Mouse (Mus musculus) liver, embryonic 14.5 days (tissue): Measurements from ENCODE around the gene Maob.

Experiments
- CTCF ChIP-seq: IDR thresholded peaks from 2 replicates; pipeline ENCODE4 v1.5.1; 2016; ENCODE audit warnings: antibody characterized with exemption, low read depth, control low read depth
- EP300 ChIP-seq: IDR thresholded peaks from 2 replicates; pipeline ENCODE4 v1.6.1; 2016; ENCODE audit warnings: antibody characterized with exemption, low read depth

DNA sequence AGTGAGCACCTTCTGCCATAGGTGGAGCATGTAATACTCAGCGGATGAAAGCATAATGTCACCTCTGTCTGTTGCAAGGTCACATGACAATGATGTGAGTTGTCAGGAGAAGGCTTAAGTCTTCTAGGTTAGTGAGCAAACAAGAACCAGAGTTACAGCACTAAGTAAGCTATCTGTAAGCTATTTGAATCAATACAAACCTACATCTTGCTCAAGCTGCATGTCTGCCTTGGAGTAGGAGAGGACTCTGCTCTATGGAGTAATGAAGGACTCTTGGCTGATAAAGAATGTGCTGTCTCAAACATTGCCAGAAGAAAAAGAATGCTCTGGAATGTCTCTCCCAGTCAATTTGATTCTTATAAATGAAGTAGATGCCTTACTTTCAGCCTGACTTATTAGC is 20.1 kb upstream of the Maob start:
- no peak for TF ChIP-seq CTCF
- no peak for TF ChIP-seq EP300
